Mouse (Mus musculus) heart, embryonic 10.5 days (tissue): Measurements from ENCODE around the gene Slc6a20b. TPM values are rescaled to one million over a fixed set of nuclear protein-coding genes. Genes with fewer than 3 reads are reported as not detected.

ENCODE experiments used
- polyA plus RNA-seq: library from polyadenylated mRNA; unstranded; fragments of >200 nt; fragmentation: Nextera tagmentation; extraction: Ambion mirVana; gene quantifications from 2 replicates; pipeline ENCODE4 v1.2.1, GENCODE M21; 2016

The Slc6a20b gene
- polyA plus RNA-seq, 1 experiment from 2014 or later: 0.35 TPM

Other genes starting within 250 kb of the Slc6a20b start
- 39.0 and 39.2 TPM in 2 replicates for gene Limd1, start 153.9 kb downstream of the Slc6a20b start, polyA plus RNA-seq
- gene Sacm1l, start 102.8 kb downstream of the Slc6a20b start, polyA plus RNA-seq: 42.6 and 48.6 TPM in 2 replicates
- gene Ccr9, start 45.9 kb upstream of the Slc6a20b start, polyA plus RNA-seq: not detected in 2 replicates
- gene Slc6a20a, start 46.3 kb upstream of the Slc6a20b start, polyA plus RNA-seq: not detected in 2 replicates
- gene Lztfl1, start 85.1 kb upstream of the Slc6a20b start, polyA plus RNA-seq: 26.5 and 28.4 TPM in 2 replicates
- 0.09 and 0.26 TPM in 2 replicates for gene Cxcr6, start 173.9 kb upstream of the Slc6a20b start, polyA plus RNA-seq
- 20.5 and 31.8 TPM in 2 replicates for gene Fyco1, start 219.3 kb upstream of the Slc6a20b start, polyA plus RNA-seq
- 0.06 TPM in 1 of 2 replicates, not detected in the other for gene Xcr1, start 229.5 kb upstream of the Slc6a20b start, polyA plus RNA-seq